Mouse (Mus musculus) hindbrain, embryonic 13.5 days (tissue): Measurements from ENCODE around the gene Gpc5. TPM values are rescaled to one million over a fixed set of nuclear protein-coding genes. Genes with fewer than 3 reads are reported as not detected.

ENCODE experiments used
- ATAC-seq: fragments of 200-750 bp; cut with Nextera tagmentation; 2 replicates; pipeline ENCODE4 v1.8.0; 2017; ENCODE audit warnings: moderate TSS enrichment; ENCODE audit not compliant: low FRiP score
- H3K27ac ChIP-seq: fragments of 300-500 bp; sonication (generic); 2 replicates; pipeline ENCODE4 v1.5.1; 2015; ENCODE audit warnings: inconsistent platforms, mild to moderate bottlenecking, moderate library complexity
- H3K27me3 ChIP-seq: fragments of 300-500 bp; sonication (generic); 2 replicates; pipeline ENCODE4 v1.6.1; 2015; ENCODE audit warnings: mild to moderate bottlenecking, inconsistent platforms
- H3K36me3 ChIP-seq: fragments of 300-500 bp; sonication (generic); 2 replicates; pipeline ENCODE4 v1.6.1; 2015; ENCODE audit warnings: mild to moderate bottlenecking, inconsistent platforms
- H3K4me1 ChIP-seq: fragments of 300-500 bp; sonication (generic); replicated peaks from 2 replicates; pipeline ENCODE4 v1.6.1; 2015; ENCODE audit warnings: inconsistent platforms
- H3K4me2 ChIP-seq: fragments of 300-500 bp; sonication (generic); 2 replicates; pipeline ENCODE4 v1.6.1; 2015; ENCODE audit warnings: inconsistent platforms, mild to moderate bottlenecking, moderate library complexity
- H3K4me3 ChIP-seq: fragments of 300-500 bp; sonication (generic); 2 replicates; pipeline ENCODE4 v1.5.1; 2015; ENCODE audit warnings: mild to moderate bottlenecking, inconsistent platforms
- H3K9ac ChIP-seq: fragments of 300-500 bp; sonication (generic); 2 replicates; pipeline ENCODE4 v1.6.1; 2015; ENCODE audit warnings: mild to moderate bottlenecking, inconsistent platforms
- H3K9me3 ChIP-seq: fragments of 300-500 bp; sonication (generic); 2 replicates; pipeline ENCODE4 v1.6.1; 2016; ENCODE audit warnings: inconsistent platforms
- WGBS: fragments of 180-500 bp; shearing (Covaris S2); methylation state at CpG from one replicate; pipeline ENCODE4 v1.1.7; 2015; 5-methylcytosine and 5-hydroxymethylcytosine counted together
- polyA plus RNA-seq: library from polyadenylated mRNA; unstranded; fragments of >200 nt; fragmentation: Nextera tagmentation; extraction: Ambion mirVana; gene quantifications from 2 replicates; pipeline ENCODE4 v1.2.1, GENCODE M21; 2015

Gpc5 gene
- polyA plus RNA-seq, 1 experiment from 2014 or later: 3.9 TPM

- H3K4me1 ChIP-seq: no peaks in the 10 kb centered on the region
- ATAC-seq: no peak
- 44% methylated on average over 4 of the region's 4 CpGs for WGBS
- H3K27me3 ChIP-seq: no peaks in the 10 kb centered on the region
- no peaks in the 10 kb centered on the region for H3K36me3 ChIP-seq
- no peak overlapping the region for H3K4me3 ChIP-seq
- H3K9ac ChIP-seq: no peak overlapping the region
- no peak overlapping the region for H3K4me2 ChIP-seq
- H3K9me3 ChIP-seq: no peaks in the 10 kb centered on the region
- no peak overlapping the region for H3K27ac ChIP-seq
These were observed 383.2 kb downstream of the Gpc5 start for GRCm38 (mm10) chr14:115475234-115475633.

GRCm38 (mm10) chr14:115477360-115477759 is 385.3 kb downstream of the Gpc5 start:
- Histone ChIP-seq H3K4me2 (no peak overlapping the region), H3K36me3 (no peaks in the 10 kb centered on the region), H3K9ac (no peak overlapping the region), H3K4me3 (no peak overlapping the region), H3K27ac (no peak overlapping the region), H3K27me3 (no peaks in the 10 kb centered on the region), H3K4me1 (no peaks in the 10 kb centered on the region), H3K9me3 (no peaks in the 10 kb centered on the region)
- 64% methylated on average over 14 of the region's 14 CpGs for WGBS
- ATAC-seq: no peak

GRCm38 (mm10) chr14:115485090-115485489 is 393.1 kb downstream of the Gpc5 start:
- no peak overlapping the region for H3K27ac ChIP-seq
- H3K9me3 ChIP-seq: no peaks in the 10 kb centered on the region
- H3K4me3 ChIP-seq: no peak overlapping the region
- ATAC-seq: no peak
- H3K27me3 ChIP-seq: no peaks in the 10 kb centered on the region
- H3K36me3 ChIP-seq: no peaks in the 10 kb centered on the region
- no peak overlapping the region for H3K9ac ChIP-seq
- no peaks in the 10 kb centered on the region for H3K4me1 ChIP-seq
- no peak overlapping the region for H3K4me2 ChIP-seq

- Histone ChIP-seq H3K4me1 (no peaks in the 10 kb centered on the region), H3K27me3 (no peaks in the 10 kb centered on the region), H3K9ac (no peak overlapping the region), H3K9me3 (no peaks in the 10 kb centered on the region), H3K4me3 (no peak overlapping the region), H3K27ac (no peak overlapping the region), H3K4me2 (no peak overlapping the region), H3K36me3 (no peaks in the 10 kb centered on the region)
- no peak for ATAC-seq
- 26% methylated on average over 6 of the region's 6 CpGs for WGBS
These were observed 408.8 kb downstream of the Gpc5 start for GRCm38 (mm10) chr14:115500794-115501193.

- no peak overlapping the region for H3K4me3 ChIP-seq
- 78% methylated on average over 4 of the region's 4 CpGs for WGBS
- H3K27ac ChIP-seq: no peak overlapping the region
- no peaks in the 10 kb centered on the region for H3K27me3 ChIP-seq
- no peaks in the 10 kb centered on the region for H3K36me3 ChIP-seq
- no peak overlapping the region for H3K9ac ChIP-seq
- H3K9me3 ChIP-seq: no peaks in the 10 kb centered on the region
- H3K4me2 ChIP-seq: no peak overlapping the region
- no peak for ATAC-seq
- no peaks in the 10 kb centered on the region for H3K4me1 ChIP-seq
These were observed 454.7 kb downstream of the Gpc5 start for GRCm38 (mm10) chr14:115546516-115547282.

GRCm38 (mm10) chr14:115551996-115552395 is 460.0 kb downstream of the Gpc5 start:
- ATAC-seq: no peak
- WGBS: 61% methylated on average over 4 of the region's 4 CpGs
- H3K36me3 ChIP-seq: no peaks in the 10 kb centered on the region

GRCm38 (mm10) chr14:115580466-115581255 is 488.6 kb downstream of the Gpc5 start:
- H3K4me3 ChIP-seq: no peak overlapping the region
- no peak for ATAC-seq
- no peak overlapping the region for H3K27ac ChIP-seq
- WGBS: 82% methylated on average over 3 of the region's 3 CpGs
- H3K36me3 ChIP-seq: no peaks in the 10 kb centered on the region
- H3K9me3 ChIP-seq: no peaks in the 10 kb centered on the region
- H3K27me3 ChIP-seq: no peaks in the 10 kb centered on the region
- H3K9ac ChIP-seq: no peak overlapping the region
- no peak overlapping the region for H3K4me2 ChIP-seq
- no peaks in the 10 kb centered on the region for H3K4me1 ChIP-seq

More at GRCm38 (mm10) chr14:115551996-115552395, 460.0 kb downstream of the Gpc5 start:
- H3K4me1 ChIP-seq: no peaks in the 10 kb centered on the region
- no peak overlapping the region for H3K4me3 ChIP-seq
- no peak overlapping the region for H3K4me2 ChIP-seq
- no peaks in the 10 kb centered on the region for H3K9me3 ChIP-seq
- H3K27ac ChIP-seq: no peak overlapping the region
- H3K27me3 ChIP-seq: no peaks in the 10 kb centered on the region
- H3K9ac ChIP-seq: no peak overlapping the region

GRCm38 (mm10) chr14:115581256-115581633 is 489.2 kb downstream of the Gpc5 start:
- H3K4me3 ChIP-seq: no peak overlapping the region
- no peak overlapping the region for H3K9ac ChIP-seq
- 86% methylated on average over 2 of the region's 2 CpGs for WGBS
- H3K9me3 ChIP-seq: no peaks in the 10 kb centered on the region
- no peaks in the 10 kb centered on the region for H3K4me1 ChIP-seq
- no peak overlapping the region for H3K4me2 ChIP-seq
- ATAC-seq: no peak
- no peaks in the 10 kb centered on the region for H3K36me3 ChIP-seq
- H3K27me3 ChIP-seq: no peaks in the 10 kb centered on the region
- H3K27ac ChIP-seq: no peak overlapping the region

- WGBS: 80% methylated on average over 8 of the region's 8 CpGs
- H3K27me3 ChIP-seq: no peaks in the 10 kb centered on the region
- H3K9ac ChIP-seq: no peak overlapping the region
- H3K36me3 ChIP-seq: no peaks in the 10 kb centered on the region
- H3K4me1 ChIP-seq: no peaks in the 10 kb centered on the region
- H3K4me3 ChIP-seq: no peak overlapping the region
- no peak overlapping the region for H3K27ac ChIP-seq
- no peak overlapping the region for H3K4me2 ChIP-seq
- no peaks in the 10 kb centered on the region for H3K9me3 ChIP-seq
- ATAC-seq: 0 out of 2 replicates have a peak, but pooled peaks have one; percentile 32
These were observed 508.4 kb downstream of the Gpc5 start for GRCm38 (mm10) chr14:115600259-115601029.

GRCm38 (mm10) chr14:115614154-115614553 is 522.1 kb downstream of the Gpc5 start:
- Histone ChIP-seq H3K4me3 (no peak overlapping the region), H3K27me3 (no peaks in the 10 kb centered on the region), H3K4me1 (no peaks in the 10 kb centered on the region), H3K36me3 (no peaks in the 10 kb centered on the region), H3K9me3 (no peaks in the 10 kb centered on the region), H3K4me2 (no peak overlapping the region), H3K27ac (no peak overlapping the region), H3K9ac (no peak overlapping the region)
- WGBS: 85% methylated on average over 4 of the region's 4 CpGs
- no peak for ATAC-seq

GRCm38 (mm10) chr14:115616305-115616704 is 524.3 kb downstream of the Gpc5 start:
- H3K9ac ChIP-seq: no peak overlapping the region
- H3K4me3 ChIP-seq: no peak overlapping the region
- H3K9me3 ChIP-seq: no peaks in the 10 kb centered on the region
- H3K36me3 ChIP-seq: no peaks in the 10 kb centered on the region
- H3K4me1 ChIP-seq: no peaks in the 10 kb centered on the region
- peak; percentile 73 for ATAC-seq
- no peak overlapping the region for H3K4me2 ChIP-seq
- no peak overlapping the region for H3K27ac ChIP-seq
- 32% methylated on average over 2 of the region's 2 CpGs for WGBS
- no peaks in the 10 kb centered on the region for H3K27me3 ChIP-seq

GRCm38 (mm10) chr14:115616846-115617245 is 524.8 kb downstream of the Gpc5 start:
- no peak overlapping the region for H3K9ac ChIP-seq
- H3K27me3 ChIP-seq: no peaks in the 10 kb centered on the region
- H3K27ac ChIP-seq: no peak overlapping the region
- no peaks in the 10 kb centered on the region for H3K4me1 ChIP-seq
- no peaks in the 10 kb centered on the region for H3K9me3 ChIP-seq
- H3K36me3 ChIP-seq: no peaks in the 10 kb centered on the region
- no peak overlapping the region for H3K4me2 ChIP-seq
- 25% methylated on average over 7 of the region's 7 CpGs for WGBS
- no peak overlapping the region for H3K4me3 ChIP-seq
- ATAC-seq: peak; percentile 93
